Mouse (Mus musculus) lung, embryonic 16.5 days (tissue): ENCODE data around the gene Reep1. TPM values are rescaled to one million over a fixed set of nuclear protein-coding genes. Genes with fewer than 3 reads are reported as not detected.

ENCODE experiments used
- ATAC-seq: fragments of 200-750 bp; cut with Nextera tagmentation; 2 replicates; pipeline ENCODE4 v1.8.0; 2017; ENCODE audit warnings: low read depth, mild to moderate bottlenecking, moderate library complexity
- H3K27ac ChIP-seq: fragments of 300-500 bp; sonication (generic); 2 replicates; pipeline ENCODE4 v1.5.1; 2014; ENCODE audit warnings: mild to moderate bottlenecking, control low read depth, low read length
- H3K27me3 ChIP-seq: fragments of 300-500 bp; sonication (generic); 2 replicates; pipeline ENCODE4 v1.6.1; 2014; ENCODE audit warnings: low read depth, low read length, mixed read lengths; ENCODE audit not compliant: control insufficient read depth, insufficient read depth
- H3K36me3 ChIP-seq: fragments of 300-500 bp; sonication (generic); 2 replicates; pipeline ENCODE4 v1.6.1; 2014; ENCODE audit warnings: low read length; ENCODE audit not compliant: control insufficient read depth, insufficient read depth
- H3K4me1 ChIP-seq: fragments of 300-500 bp; sonication (generic); replicated peaks from 2 replicates; pipeline ENCODE4 v1.6.1; 2014; ENCODE audit warnings: low read length, mixed read lengths; ENCODE audit not compliant: control insufficient read depth, insufficient read depth
- H3K4me2 ChIP-seq: fragments of 300-500 bp; sonication (generic); 2 replicates; pipeline ENCODE4 v1.6.1; 2014; ENCODE audit warnings: low read depth, low read length, control low read depth
- H3K4me3 ChIP-seq: fragments of 300-500 bp; sonication (generic); 2 replicates; pipeline ENCODE4 v1.5.1; 2014; ENCODE audit warnings: mild to moderate bottlenecking, low read length, control low read depth
- H3K9ac ChIP-seq: fragments of 300-500 bp; sonication (generic); 2 replicates; pipeline ENCODE4 v1.6.1; 2014; ENCODE audit warnings: low read length, control low read depth
- H3K9me3 ChIP-seq: fragments of 300-500 bp; sonication (generic); 2 replicates; pipeline ENCODE4 v1.6.1; 2016; ENCODE audit warnings: low read length; ENCODE audit not compliant: control insufficient read depth
- WGBS: fragments of 180-500 bp; shearing (Covaris S2); extraction: QIAGEN DNeasy Blood & Tissue Kit; methylation state at CpG from one replicate; pipeline ENCODE4 v1.1.7; 2014; 5-methylcytosine and 5-hydroxymethylcytosine counted together
- polyA plus RNA-seq: library from polyadenylated mRNA; unstranded; fragments of >200 nt; fragmentation: Nextera tagmentation; extraction: Ambion mirVana; gene quantifications from 2 replicates; pipeline ENCODE4 v1.2.1, GENCODE M21; 2015

Reep1 gene
- polyA plus RNA-seq, 1 experiment from 2014 or later, result 17.3 TPM

- no peaks in the 10 kb centered on the region for H3K36me3 ChIP-seq
- H3K4me1 ChIP-seq, result peaks cover 2% of the 10 kb centered on the region; the same call in 1 of the 2 replicates
- H3K27ac ChIP-seq, result no peak overlapping the region
- H3K9ac ChIP-seq, result no peak overlapping the region
- H3K9me3 ChIP-seq, result no peaks in the 10 kb centered on the region
- no peak overlapping the region for H3K4me3 ChIP-seq
- no peak overlapping the region for H3K4me2 ChIP-seq
- WGBS, result 66% methylated on average over 7 of the region's 7 CpGs
- ATAC-seq, result peak; percentile 43; the same call in 1 of the 2 replicates
- no peaks in the 10 kb centered on the region for H3K27me3 ChIP-seq
Measured at GRCm38 (mm10) chr6:71726710-71727109, 19.3 kb downstream of the Reep1 start.

- WGBS, result 48% methylated on average over 3 of the region's 3 CpGs
- Histone ChIP-seq H3K9me3 (no peaks in the 10 kb centered on the region), H3K4me3 (no peak overlapping the region), H3K4me2 (no peak overlapping the region), H3K36me3 (no peaks in the 10 kb centered on the region), H3K27me3 (no peaks in the 10 kb centered on the region), H3K9ac (no peak overlapping the region), H3K27ac (no peak overlapping the region), H3K4me1 (peaks cover 2% of the 10 kb centered on the region; the same call in 1 of the 2 replicates)
- peak; percentile 47; the same call in 1 of the 2 replicates for ATAC-seq
Measured at GRCm38 (mm10) chr6:71728306-71728705, 20.9 kb downstream of the Reep1 start.

GRCm38 (mm10) chr6:71734910-71735599 lies 27.7 kb downstream of the Reep1 start:
- Histone ChIP-seq H3K9me3 (no peaks in the 10 kb centered on the region), H3K4me3 (no peak overlapping the region), H3K36me3 (no peaks in the 10 kb centered on the region), H3K9ac (no peak overlapping the region), H3K27ac (no peak overlapping the region), H3K27me3 (no peaks in the 10 kb centered on the region), H3K4me1 (peaks cover 4% of the 10 kb centered on the region), H3K4me2 (no peak overlapping the region)
- peak; percentile 38; the same call in 1 of the 2 replicates for ATAC-seq
- WGBS, result 36% methylated on average over 4 of the region's 4 CpGs

- H3K27ac ChIP-seq, result 0 out of 2 replicates have a peak overlapping the region, but pooled peaks have one; percentile 17
- WGBS, result 16% methylated on average over 4 of the region's 4 CpGs
- ATAC-seq, result peak; percentile 38; the same call in 1 of the 2 replicates
- H3K9me3 ChIP-seq, result no peaks in the 10 kb centered on the region
- no peak overlapping the region for H3K9ac ChIP-seq
- no peak overlapping the region for H3K4me2 ChIP-seq
- peaks cover 4% of the 10 kb centered on the region for H3K4me1 ChIP-seq
- no peak overlapping the region for H3K4me3 ChIP-seq
- no peaks in the 10 kb centered on the region for H3K36me3 ChIP-seq
- H3K27me3 ChIP-seq, result no peaks in the 10 kb centered on the region
Measured at GRCm38 (mm10) chr6:71735600-71736010, 28.2 kb downstream of the Reep1 start.

- no peaks in the 10 kb centered on the region for H3K36me3 ChIP-seq
- no peak overlapping the region for H3K9ac ChIP-seq
- WGBS, result 74% methylated on average over 5 of the region's 5 CpGs
- ATAC-seq, result no peak
- no peaks in the 10 kb centered on the region for H3K9me3 ChIP-seq
- no peak overlapping the region for H3K4me3 ChIP-seq
- peaks cover 6% of the 10 kb centered on the region for H3K4me1 ChIP-seq
- no peak overlapping the region for H3K4me2 ChIP-seq
- H3K27ac ChIP-seq, result 0 out of 2 replicates have a peak overlapping the region, but pooled peaks have one; percentile 17
- no peaks in the 10 kb centered on the region for H3K27me3 ChIP-seq
Measured at GRCm38 (mm10) chr6:71736101-71736500, 28.7 kb downstream of the Reep1 start.

- no peak for ATAC-seq
- Histone ChIP-seq H3K9ac (no peak overlapping the region), H3K27ac (no peak overlapping the region), H3K27me3 (no peaks in the 10 kb centered on the region), H3K4me2 (no peak overlapping the region), H3K36me3 (no peaks in the 10 kb centered on the region), H3K9me3 (no peaks in the 10 kb centered on the region), H3K4me1 (peaks cover 6% of the 10 kb centered on the region), H3K4me3 (no peak overlapping the region)
- 49% methylated on average over 8 of the region's 8 CpGs for WGBS
Measured at GRCm38 (mm10) chr6:71737202-71737601, 29.8 kb downstream of the Reep1 start.

GRCm38 (mm10) chr6:71738611-71739010 lies 31.2 kb downstream of the Reep1 start:
- no peak overlapping the region for H3K4me3 ChIP-seq
- ATAC-seq, result no peak
- H3K9ac ChIP-seq, result no peak overlapping the region
- 45% methylated on average over 4 of the region's 4 CpGs for WGBS
- no peak overlapping the region for H3K4me2 ChIP-seq
- no peak overlapping the region for H3K27ac ChIP-seq
- H3K27me3 ChIP-seq, result no peaks in the 10 kb centered on the region
- H3K9me3 ChIP-seq, result no peaks in the 10 kb centered on the region
- peaks cover 6% of the 10 kb centered on the region for H3K4me1 ChIP-seq
- no peaks in the 10 kb centered on the region for H3K36me3 ChIP-seq

- Histone ChIP-seq H3K9ac (no peak overlapping the region), H3K4me1 (peaks cover 4% of the 10 kb centered on the region), H3K27ac (no peak overlapping the region), H3K36me3 (no peaks in the 10 kb centered on the region), H3K4me2 (no peak overlapping the region), H3K9me3 (no peaks in the 10 kb centered on the region), H3K27me3 (no peaks in the 10 kb centered on the region), H3K4me3 (no peak overlapping the region)
- ATAC-seq, result no peak
- WGBS, result 30% methylated on average over 13 of the region's 13 CpGs
Measured at GRCm38 (mm10) chr6:71740921-71741320, 33.6 kb downstream of the Reep1 start.

GRCm38 (mm10) chr6:71741998-71742636 lies 34.8 kb downstream of the Reep1 start:
- Histone ChIP-seq H3K9ac (no peak overlapping the region), H3K4me2 (no peak overlapping the region), H3K36me3 (no peaks in the 10 kb centered on the region), H3K4me3 (no peak overlapping the region), H3K27me3 (no peaks in the 10 kb centered on the region), H3K4me1 (peaks cover 3% of the 10 kb centered on the region; the same call in 1 of the 2 replicates), H3K27ac (no peak overlapping the region), H3K9me3 (no peaks in the 10 kb centered on the region)
- no peak for ATAC-seq
- WGBS, result 50% methylated on average over 6 of the region's 6 CpGs
